Mouse (Mus musculus) testis, postnatal 14 days (tissue): ENCODE results near the gene Ubtd1.
A peak's percentile ranks its signal among the peaks of the same experiment; 100 is the strongest.

Experiments
- DNase-seq: peaks from one replicate; pipeline ENCODE4 v3.0.0; 2021; ENCODE audit warnings: low spot score

Ubtd1 gene

GRCm38 (mm10) chr19:42021681-42022541 is 40.3 kb downstream of the Ubtd1 start:
- DNase-seq = peak; percentile 60

- DNase-seq = no peak
These were observed 40.9 kb downstream of the Ubtd1 start for GRCm38 (mm10) chr19:42022542-42022848.

- peak; percentile 45 for DNase-seq
These were observed 44.6 kb downstream of the Ubtd1 start for GRCm38 (mm10) chr19:42026158-42026557.

GRCm38 (mm10) chr19:42031112-42031511 is 49.5 kb downstream of the Ubtd1 start:
- no peak for DNase-seq

GRCm38 (mm10) chr19:42033611-42034010 is 52.0 kb downstream of the Ubtd1 start:
- no peak for DNase-seq

GRCm38 (mm10) chr19:42034146-42034775 is 52.7 kb downstream of the Ubtd1 start:
- no peak for DNase-seq

GRCm38 (mm10) chr19:42034881-42035455 is 53.4 kb downstream of the Ubtd1 start:
- DNase-seq = no peak

GRCm38 (mm10) chr19:42035456-42036248 is 54.1 kb downstream of the Ubtd1 start, which contains the start of gene Ankrd2:
TSS of gene Ankrd2 (plus strand) at chr19:42036000.
- peak; percentile 82 for DNase-seq

GRCm38 (mm10) chr19:42036357-42036756 is 54.8 kb downstream of the Ubtd1 start:
- DNase-seq = no peak

- DNase-seq = no peak
These were observed 55.7 kb downstream of the Ubtd1 start for GRCm38 (mm10) chr19:42037167-42037702.

- no peak for DNase-seq
These were observed 56.7 kb downstream of the Ubtd1 start for GRCm38 (mm10) chr19:42038310-42038709.

GRCm38 (mm10) chr19:42043988-42044387 is 62.4 kb downstream of the Ubtd1 start:
- no peak for DNase-seq

- peak; percentile 65 for DNase-seq
These were observed 63.9 kb downstream of the Ubtd1 start, which contains the start of gene Hoga1 for GRCm38 (mm10) chr19:42045269-42046102. TSS of gene Hoga1 (plus strand) at chr19:42045610.

- no peak for DNase-seq
These were observed 68.7 kb downstream of the Ubtd1 start for GRCm38 (mm10) chr19:42050251-42050650.

- DNase-seq = no peak
These were observed 69.8 kb downstream of the Ubtd1 start for GRCm38 (mm10) chr19:42051351-42051750.

- DNase-seq = no peak
These were observed 70.4 kb downstream of the Ubtd1 start, which contains the start of gene 4933411K16Rik for GRCm38 (mm10) chr19:42051948-42052347. TSS of gene 4933411K16Rik (plus strand) at chr19:42052248.

GRCm38 (mm10) chr19:42054255-42054654 is 72.7 kb downstream of the Ubtd1 start:
- DNase-seq = peak; percentile 67

- no peak for DNase-seq
These were observed 74.3 kb downstream of the Ubtd1 start for GRCm38 (mm10) chr19:42055881-42056280.

GRCm38 (mm10) chr19:42056719-42057409 is 75.3 kb downstream of the Ubtd1 start:
- no peak for DNase-seq

- peak; percentile 48 for DNase-seq
These were observed 76.9 kb downstream of the Ubtd1 start for GRCm38 (mm10) chr19:42058426-42058825.
